ENCODE assay signal across 8 mouse cellular contexts in the genomic region with DNA sequence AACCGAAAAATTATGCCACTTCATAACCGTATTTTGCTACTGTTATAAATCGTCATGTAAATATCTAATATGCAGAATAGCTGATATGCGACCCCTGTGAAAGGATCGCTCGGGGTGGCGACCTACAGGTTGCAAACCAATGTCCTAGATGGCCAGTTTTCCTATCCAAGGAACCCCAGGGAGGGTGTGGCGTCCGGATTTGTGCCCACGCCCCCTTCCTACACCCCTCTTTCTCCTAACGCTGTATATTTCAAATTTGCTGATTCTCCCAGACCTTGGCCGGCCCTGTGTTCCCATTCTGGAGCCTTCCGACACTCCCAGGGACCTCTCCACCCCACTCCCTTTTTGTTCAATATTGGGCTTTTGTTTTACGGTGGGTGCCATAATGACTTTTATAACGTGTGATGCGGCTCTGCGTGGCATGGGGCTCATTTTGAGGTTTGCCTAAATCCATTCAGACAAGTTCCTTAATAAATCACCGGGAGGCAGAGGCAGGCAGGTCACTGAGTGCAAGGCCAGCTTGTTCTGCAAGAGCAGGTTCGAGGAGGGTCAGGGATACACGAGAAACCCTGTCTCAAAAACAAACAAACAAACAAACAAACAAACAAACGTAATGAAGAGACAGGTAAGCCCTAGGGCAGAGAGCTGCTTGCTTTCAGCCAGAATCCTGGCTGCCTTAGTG. TPM values are rescaled to one million over a fixed set of nuclear protein-coding genes. Genes with fewer than 3 reads are reported as not detected.
DNase-seq lines count a peak whose midpoint lies in the region; ATAC-seq and TF ChIP-seq lines count a peak whose summit lies in the region.

No protein-coding gene starts in this region.

- no peak for ATAC-seq in liver, embryonic 11.5 days (replicated peaks; ENCODE audit: low FRiP score)

- TF ChIP-seq POLR2A in cerebellum, adult 2 months (IDR thresholded peaks at IDR 0.05; ENCODE audit: borderline replicate concordance, insufficient read depth, low read length), result no peak

- H3K36me3 ChIP-seq in liver, embryonic 11.5 days (ENCODE audit: control insufficient read depth, insufficient read depth, low read length), result no peaks in the 10 kb centered on the region

- H3K4me2 ChIP-seq in liver, embryonic 11.5 days, result peak overlapping the region; percentile 92

- TF ChIP-seq CTCF in cerebellum, adult 2 months (IDR thresholded peaks at IDR 0.05; ENCODE audit: borderline replicate concordance, insufficient read depth, low read depth, low read length), result no peak

- H3K27me3 ChIP-seq in cerebellum, adult 2 months (ENCODE audit: control insufficient read depth, insufficient read depth, low read length), result no peaks in the 10 kb centered on the region
- H3K27me3 ChIP-seq in liver, embryonic 11.5 days (replicated peaks; ENCODE audit: control insufficient read depth, insufficient read depth, low read length), result no peaks in the 10 kb centered on the region

- peaks cover 6% of the 10 kb centered on the region for H3K4me1 ChIP-seq in cerebellum, adult 2 months (ENCODE audit: control insufficient read depth, insufficient read depth, low read length)
- H3K4me1 ChIP-seq in liver, embryonic 11.5 days (replicated peaks; ENCODE audit: control insufficient read depth, insufficient read depth, low read length), result peaks cover 5% of the 10 kb centered on the region

- 0 out of 2 replicates have a peak overlapping the region, but pooled peaks have one; percentile 94 for H3K27ac ChIP-seq in cerebellum, adult 2 months (ENCODE audit: insufficient read depth, low read length)
- peak overlapping the region; percentile 77 for H3K27ac ChIP-seq in liver, embryonic 11.5 days (ENCODE audit: low read depth, low read length)

- peak overlapping the region; percentile 72 for H3K4me3 ChIP-seq in cerebellum, adult 2 months (replicated peaks; ENCODE audit: insufficient read depth, low read depth, low read length)
- peak overlapping the region; percentile 71 for H3K4me3 ChIP-seq in liver, embryonic 11.5 days (ENCODE audit: low read depth, low read length)

- 17% methylated on average over 21 of the region's 21 CpGs for WGBS in cerebellum, adult 2 months
- WGBS in liver, embryonic 11.5 days, result 23% methylated on average over 21 of the region's 21 CpGs

- no peak for DNase-seq in cerebellum, adult 2 months
- DNase-seq in cerebellum, adult 9-10 months, result no peak
- DNase-seq in thymus, postnatal 14 days, result peak; percentile 18
- DNase-seq in thymus, adult 18-20 months, result no peak
- no peak for DNase-seq in liver, embryonic 11.5 days (ENCODE audit: low spot score)
- no peak for DNase-seq in natural killer cell, adult 2 months (ENCODE audit: low spot score in 2 of 2)
- DNase-seq in urinary bladder, postnatal 36 days (ENCODE audit: low spot score in 2 of 2), result no peak
- DNase-seq in spleen, adult 12 weeks (ENCODE audit: low spot score), result no peak

- no peaks in the 10 kb centered on the region for H3K9me3 ChIP-seq in liver, embryonic 11.5 days (ENCODE audit: control insufficient read depth, low read length)

- H3K9ac ChIP-seq in liver, embryonic 11.5 days (ENCODE audit: low read depth, low read length), result peak overlapping the region; percentile 83

RNA-seq across cellular contexts. Expression of a gene that starts 0.9 kb away (rescaled TPM):
- 22.5 and 25.2 TPM in 2 replicates for polyA plus RNA-seq in cerebellum, adult 2 months (2012; rRNA removed)
- 45.2 and 52.0 TPM in 2 replicates for polyA plus RNA-seq in liver, embryonic 11.5 days (2014; fragmentation: Nextera tagmentation; extraction: Ambion mirVana)

RNA-seq across cellular contexts. Expression of a gene that starts 20.6 kb away (rescaled TPM):
- 0.03 and 0.05 TPM in 2 replicates for polyA plus RNA-seq in cerebellum, adult 2 months (2012; rRNA removed)
- not detected in 2 replicates for polyA plus RNA-seq in liver, embryonic 11.5 days (2014; fragmentation: Nextera tagmentation; extraction: Ambion mirVana)

RNA-seq across cellular contexts. Expression of a gene that starts 29.8 kb away (rescaled TPM):
- polyA plus RNA-seq in cerebellum, adult 2 months (2012; rRNA removed), result not detected in 2 replicates
- not detected in 2 replicates for polyA plus RNA-seq in liver, embryonic 11.5 days (2014; fragmentation: Nextera tagmentation; extraction: Ambion mirVana)
